8 mouse cellular contexts compared by ENCODE assay signal in the genomic region with DNA sequence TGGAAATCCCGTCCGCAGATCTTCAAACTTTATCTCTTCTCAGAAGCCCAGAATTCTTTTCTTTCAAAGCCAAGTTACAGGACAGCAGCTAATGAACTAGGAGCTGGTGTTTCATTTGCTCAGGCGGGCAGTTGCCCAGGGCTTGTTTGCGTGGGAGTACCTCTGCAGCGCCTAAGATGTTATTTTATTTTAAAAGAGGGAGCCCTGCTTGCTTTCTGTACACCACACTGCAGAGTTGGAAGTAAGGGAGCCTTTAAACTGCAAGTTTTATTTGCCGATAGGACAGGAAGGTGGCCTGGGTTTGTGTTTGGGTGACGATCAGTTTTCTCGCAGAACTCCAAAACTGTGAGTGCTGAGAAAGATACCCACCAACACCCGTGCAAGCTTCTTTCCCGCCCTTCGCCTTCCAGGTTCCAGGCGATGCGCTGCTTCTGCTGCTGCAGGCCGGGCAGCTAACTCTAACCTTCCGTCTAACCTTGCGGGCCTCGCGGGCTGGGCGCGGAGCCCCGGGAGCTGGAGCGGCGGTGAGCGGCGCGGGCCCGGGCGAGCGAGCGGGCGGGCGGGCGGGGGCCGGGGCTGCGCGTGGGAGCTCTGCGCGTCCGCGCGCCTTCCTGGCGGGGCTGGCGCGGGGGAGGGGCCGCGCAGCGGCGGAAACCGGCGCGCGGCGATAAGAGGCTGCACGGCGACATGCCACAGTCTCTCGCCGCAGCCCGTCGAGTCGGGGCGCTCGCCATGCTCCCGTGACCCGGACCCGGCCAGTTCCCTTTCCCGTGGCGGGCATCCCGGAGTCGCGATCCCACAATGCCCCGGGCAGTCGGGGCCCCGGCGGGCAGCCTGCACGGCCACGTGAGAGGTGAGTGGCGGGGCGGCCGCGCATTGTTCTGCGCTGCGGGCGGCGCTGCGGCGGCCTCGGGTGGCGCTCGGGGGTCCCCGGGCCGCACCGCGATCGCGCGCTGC. TPM values are rescaled to one million over a fixed set of nuclear protein-coding genes. Genes with fewer than 3 reads are reported as not detected.
A peak's percentile ranks its signal among the peaks of the same experiment; 100 is the strongest.
DNase-seq lines count a peak whose midpoint lies in the region; ATAC-seq and TF ChIP-seq lines count a peak whose summit lies in the region.

No protein-coding gene starts in this region.

- peaks cover 17% of the 10 kb centered on the region for H3K4me1 ChIP-seq in E14TG2a.4 (replicated peaks; ENCODE audit: low read depth, low read length)
- peaks cover 34% of the 10 kb centered on the region for H3K4me1 ChIP-seq in forebrain, embryonic 12.5 days
- peaks cover 42% of the 10 kb centered on the region for H3K4me1 ChIP-seq in heart, embryonic 16.5 days (ENCODE audit: control insufficient read depth, insufficient read depth, low read length)
- peaks cover 41% of the 10 kb centered on the region for H3K4me1 ChIP-seq in liver, embryonic 16.5 days (ENCODE audit: control insufficient read depth, low read depth, low read length)
- peaks cover 20% of the 10 kb centered on the region for H3K4me1 ChIP-seq in neural tube, embryonic 12.5 days
- peaks cover 34% of the 10 kb centered on the region for H3K4me1 ChIP-seq in stomach, embryonic 16.5 days (ENCODE audit: control insufficient read depth, insufficient read depth, low read length)

- no peaks in the 10 kb centered on the region for H3K9me3 ChIP-seq in E14TG2a.4 (ENCODE audit: low read length)
- no peaks in the 10 kb centered on the region for H3K9me3 ChIP-seq in forebrain, embryonic 12.5 days
- no peaks in the 10 kb centered on the region for H3K9me3 ChIP-seq in heart, embryonic 16.5 days (replicated peaks; ENCODE audit: control insufficient read depth, low read length)
- H3K9me3 ChIP-seq in liver, embryonic 16.5 days (replicated peaks; ENCODE audit: control insufficient read depth, low read length): no peaks in the 10 kb centered on the region
- no peaks in the 10 kb centered on the region for H3K9me3 ChIP-seq in neural tube, embryonic 12.5 days
- no peaks in the 10 kb centered on the region for H3K9me3 ChIP-seq in stomach, embryonic 16.5 days (replicated peaks; ENCODE audit: control insufficient read depth, low read length)

- 1% methylated on average over 78 of the region's 96 CpGs for WGBS in forebrain, embryonic 12.5 days
- WGBS in heart, embryonic 16.5 days: under 1% methylated on average over 84 of the region's 96 CpGs
- WGBS in liver, embryonic 16.5 days (ENCODE audit: insufficient replicate concordance): under 1% methylated on average over 77 of the region's 96 CpGs
- WGBS in neural tube, embryonic 12.5 days: 1% methylated on average over 94 of the region's 96 CpGs
- WGBS in stomach, embryonic 16.5 days: under 1% methylated on average over 85 of the region's 96 CpGs

- peak overlapping the region; percentile 84 for H3K4me3 ChIP-seq in E14TG2a.4 (replicated peaks; ENCODE audit: low read length)
- peak overlapping the region; percentile 84 for H3K4me3 ChIP-seq in forebrain, embryonic 12.5 days (replicated peaks)
- peak overlapping the region; percentile 93 for H3K4me3 ChIP-seq in heart, embryonic 16.5 days (ENCODE audit: low read length)
- peak overlapping the region; percentile 98 for H3K4me3 ChIP-seq in liver, embryonic 16.5 days (ENCODE audit: low read depth, low read length)
- peak overlapping the region; percentile 84 for H3K4me3 ChIP-seq in neural tube, embryonic 12.5 days
- H3K4me3 ChIP-seq in stomach, embryonic 16.5 days (replicated peaks; ENCODE audit: low read length): peak overlapping the region; percentile 89

- peak overlapping the region; percentile 94 for H3K9ac ChIP-seq in forebrain, embryonic 12.5 days
- H3K9ac ChIP-seq in heart, embryonic 16.5 days (ENCODE audit: low read length): peak overlapping the region; percentile 99
- H3K9ac ChIP-seq in liver, embryonic 16.5 days (ENCODE audit: low read depth, low read length): peak overlapping the region; percentile 98
- H3K9ac ChIP-seq in neural tube, embryonic 12.5 days: peak overlapping the region; percentile 94
- H3K9ac ChIP-seq in stomach, embryonic 16.5 days (ENCODE audit: low read length): peak overlapping the region; percentile 95

- H3K36me3 ChIP-seq in E14TG2a.4 (ENCODE audit: insufficient read depth, low read length): no peaks in the 10 kb centered on the region
- no peaks in the 10 kb centered on the region for H3K36me3 ChIP-seq in forebrain, embryonic 12.5 days (replicated peaks)
- H3K36me3 ChIP-seq in heart, embryonic 16.5 days (ENCODE audit: control insufficient read depth, insufficient read depth): no peaks in the 10 kb centered on the region
- no peaks in the 10 kb centered on the region for H3K36me3 ChIP-seq in liver, embryonic 16.5 days (ENCODE audit: control insufficient read depth, insufficient read depth)
- H3K36me3 ChIP-seq in neural tube, embryonic 12.5 days: no peaks in the 10 kb centered on the region
- no peaks in the 10 kb centered on the region for H3K36me3 ChIP-seq in stomach, embryonic 16.5 days (ENCODE audit: control insufficient read depth, insufficient read depth, low read length)

- ATAC-seq in forebrain, embryonic 12.5 days (ENCODE audit: low FRiP score): peak; percentile 92
- ATAC-seq in heart, embryonic 16.5 days (replicated peaks; ENCODE audit: extremely low read depth, insufficient read depth, low FRiP score): peak; percentile 78
- ATAC-seq in liver, embryonic 16.5 days (ENCODE audit: low read depth): peak; percentile 91
- peak; percentile 92 for ATAC-seq in neural tube, embryonic 12.5 days (ENCODE audit: low FRiP score, low read depth)
- peak; percentile 84 for ATAC-seq in stomach, embryonic 16.5 days (ENCODE audit: insufficient read depth, low FRiP score)

- TF ChIP-seq CTCF in E14TG2a.4 (conservative IDR thresholded peaks at IDR 0.05; ENCODE audit: low read length): no peak

- peak overlapping the region; percentile 74 for H3K4me2 ChIP-seq in forebrain, embryonic 12.5 days
- peak overlapping the region; percentile 74 for H3K4me2 ChIP-seq in heart, embryonic 16.5 days (ENCODE audit: low read depth, low read length)
- H3K4me2 ChIP-seq in liver, embryonic 16.5 days (ENCODE audit: low read depth, low read length): peak overlapping the region; percentile 83
- H3K4me2 ChIP-seq in neural tube, embryonic 12.5 days (replicated peaks): peak overlapping the region; percentile 71
- peak overlapping the region; percentile 80 for H3K4me2 ChIP-seq in stomach, embryonic 16.5 days (ENCODE audit: low read depth, low read length)

- H3K27me3 ChIP-seq in E14TG2a.4 (ENCODE audit: insufficient read depth, low read length): peaks cover 25% of the 10 kb centered on the region
- H3K27me3 ChIP-seq in forebrain, embryonic 12.5 days: no peaks in the 10 kb centered on the region
- H3K27me3 ChIP-seq in heart, embryonic 16.5 days (ENCODE audit: control insufficient read depth, insufficient read depth, low read length): no peaks in the 10 kb centered on the region
- no peaks in the 10 kb centered on the region for H3K27me3 ChIP-seq in liver, embryonic 16.5 days (ENCODE audit: control insufficient read depth, insufficient read depth, low read depth, low read length)
- H3K27me3 ChIP-seq in neural tube, embryonic 12.5 days (replicated peaks): no peaks in the 10 kb centered on the region
- no peaks in the 10 kb centered on the region for H3K27me3 ChIP-seq in stomach, embryonic 16.5 days (ENCODE audit: control insufficient read depth, insufficient read depth, low read length)

- H3K27ac ChIP-seq in forebrain, embryonic 12.5 days: peak overlapping the region; percentile 87
- peak overlapping the region; percentile 100 for H3K27ac ChIP-seq in heart, embryonic 16.5 days (ENCODE audit: low read length)
- peak overlapping the region; percentile 96 for H3K27ac ChIP-seq in liver, embryonic 16.5 days (ENCODE audit: low read length)
- peak overlapping the region; percentile 82 for H3K27ac ChIP-seq in neural tube, embryonic 12.5 days
- H3K27ac ChIP-seq in stomach, embryonic 16.5 days (ENCODE audit: low read length): peak overlapping the region; percentile 99

- peak; percentile 61 for DNase-seq in c-Kit-positive CD71-positive TER-119-positive erythroid progenitor cells, embryonic 14.5 days (ENCODE audit: low spot score)
- peak; percentile 82 to 93 for DNase-seq in kidney, postnatal 25 days

RNA-seq across cellular contexts. Expression of a gene that starts 28.2 kb away (rescaled TPM):
- 37.3 and 39.9 TPM in 2 replicates for polyA plus RNA-seq in forebrain, embryonic 12.5 days (2016; fragmentation: Nextera tagmentation; extraction: Ambion mirVana)
- polyA plus RNA-seq in heart, embryonic 16.5 days (2015; fragmentation: Nextera tagmentation; extraction: Ambion mirVana): 86.0 and 92.8 TPM in 2 replicates
- polyA plus RNA-seq in liver, embryonic 16.5 days (2015; fragmentation: Nextera tagmentation; extraction: Ambion mirVana): 88.6 and 88.7 TPM in 2 replicates
- 45.2 and 45.6 TPM in 2 replicates for polyA plus RNA-seq in neural tube, embryonic 12.5 days (2016; fragmentation: Nextera tagmentation; extraction: Ambion mirVana)
- 101 and 106 TPM in 2 replicates for polyA plus RNA-seq in stomach, embryonic 16.5 days (2015; fragmentation: Nextera tagmentation; extraction: Ambion mirVana)

Comparison
In these comparisons a context has a peak if more than half of its experiments do, and no peak if none do; other contexts are left out.
1. Peak in every context shown above with its lines: DNase-seq, ATAC-seq, H3K4me3 ChIP-seq and H3K27ac ChIP-seq.